Comparison of ENCODE assay signal across 8 mouse cellular contexts in genomic region chr6:23491804-23492203, GRCm38 (mm10).
DNase-seq lines count a peak whose midpoint lies in the region; ATAC-seq lines count a peak whose summit lies in the region.

No protein-coding gene starts in this region.

- no peak for DNase-seq in kidney, postnatal 25 days
- peak; percentile 45 for DNase-seq in brain, embryonic 18.5 days (ENCODE audit: low read depth, low spot score)
- peak; percentile 23 to 54 for DNase-seq in left cerebral cortex, postnatal 25 days (ENCODE audit: low spot score in 2 of 2)
- DNase-seq in gastrocnemius, postnatal 14 days = no peak
- DNase-seq in adipocyte (ENCODE audit: low spot score) = no peak

- no peaks in the 10 kb centered on the region for H3K4me1 ChIP-seq in kidney, embryonic 14.5 days (ENCODE audit: control insufficient read depth, insufficient read depth, low read length)
- no peaks in the 10 kb centered on the region for H3K4me1 ChIP-seq in forebrain, embryonic 16.5 days (replicated peaks; ENCODE audit: control insufficient read depth, insufficient read depth, low read length)
- no peaks in the 10 kb centered on the region for H3K4me1 ChIP-seq in stomach, embryonic 14.5 days (ENCODE audit: control insufficient read depth, insufficient read depth, low read length)

- no peaks in the 10 kb centered on the region for H3K27me3 ChIP-seq in kidney, embryonic 14.5 days (ENCODE audit: control insufficient read depth, insufficient read depth, low read length)
- H3K27me3 ChIP-seq in forebrain, embryonic 16.5 days (replicated peaks; ENCODE audit: control insufficient read depth, insufficient read depth, low read length) = no peaks in the 10 kb centered on the region
- no peaks in the 10 kb centered on the region for H3K27me3 ChIP-seq in stomach, embryonic 14.5 days (ENCODE audit: control insufficient read depth, insufficient read depth, low read length)

- 35% methylated on average over 7 of the region's 7 CpGs for WGBS in kidney, embryonic 14.5 days
- 21% methylated on average over 7 of the region's 7 CpGs for WGBS in forebrain, embryonic 16.5 days
- WGBS in stomach, embryonic 14.5 days = 33% methylated on average over 7 of the region's 7 CpGs

- no peak overlapping the region for H3K4me3 ChIP-seq in kidney, embryonic 14.5 days (ENCODE audit: low read length)
- H3K4me3 ChIP-seq in forebrain, embryonic 16.5 days (replicated peaks; ENCODE audit: low read length) = no peak overlapping the region
- H3K4me3 ChIP-seq in stomach, embryonic 14.5 days (ENCODE audit: low read depth, low read length) = no peak overlapping the region

- peak; percentile 83; the same call in 1 of the 2 replicates for ATAC-seq in kidney, embryonic 14.5 days (ENCODE audit: low FRiP score, low TSS enrichment)
- ATAC-seq in forebrain, embryonic 16.5 days = peak; percentile 93
- peak; percentile 81; the same call in 1 of the 2 replicates for ATAC-seq in stomach, embryonic 14.5 days (ENCODE audit: insufficient number of reproducible peaks, insufficient read depth, low FRiP score, low read depth)

- no peak overlapping the region for H3K4me2 ChIP-seq in kidney, embryonic 14.5 days (replicated peaks; ENCODE audit: low read depth, low read length)
- H3K4me2 ChIP-seq in forebrain, embryonic 16.5 days (ENCODE audit: low read length) = no peak overlapping the region
- H3K4me2 ChIP-seq in stomach, embryonic 14.5 days (replicated peaks; ENCODE audit: low read depth, low read length) = no peak overlapping the region

- H3K9me3 ChIP-seq in kidney, embryonic 14.5 days (ENCODE audit: control insufficient read depth, low read length) = no peaks in the 10 kb centered on the region
- H3K9me3 ChIP-seq in forebrain, embryonic 16.5 days (ENCODE audit: control insufficient read depth, low read length) = no peaks in the 10 kb centered on the region
- H3K9me3 ChIP-seq in stomach, embryonic 14.5 days (ENCODE audit: control insufficient read depth, low read depth, low read length) = no peaks in the 10 kb centered on the region

- H3K9ac ChIP-seq in kidney, embryonic 14.5 days (ENCODE audit: low read depth, low read length) = no peak overlapping the region
- H3K9ac ChIP-seq in forebrain, embryonic 16.5 days (replicated peaks; ENCODE audit: low read depth, low read length) = no peak overlapping the region
- H3K9ac ChIP-seq in stomach, embryonic 14.5 days (replicated peaks; ENCODE audit: low read depth, low read length) = no peak overlapping the region

- intact Hi-C loops in left cerebral cortex, postnatal 25 days (cut with DNase I) = loop anchor here (1.0 to 10.0 kb wide), 4 partner anchors 395 to 1023 kb away; partner anchors contain the start of gene Iqub
- intact Hi-C loops in gastrocnemius, postnatal 14 days (cut with DNase I; ENCODE audit: low total_unique reads) = no loop called here

- no peak overlapping the region for H3K27ac ChIP-seq in kidney, embryonic 14.5 days (ENCODE audit: low read depth, low read length)
- H3K27ac ChIP-seq in forebrain, embryonic 16.5 days (ENCODE audit: low read length) = no peak overlapping the region
- no peak overlapping the region for H3K27ac ChIP-seq in stomach, embryonic 14.5 days (ENCODE audit: low read length)

- H3K36me3 ChIP-seq in kidney, embryonic 14.5 days (ENCODE audit: control insufficient read depth, insufficient read depth, low read length) = no peaks in the 10 kb centered on the region
- H3K36me3 ChIP-seq in forebrain, embryonic 16.5 days (ENCODE audit: control insufficient read depth, insufficient read depth) = no peaks in the 10 kb centered on the region
- no peaks in the 10 kb centered on the region for H3K36me3 ChIP-seq in stomach, embryonic 14.5 days (ENCODE audit: control insufficient read depth, insufficient read depth, low read length)

Comparison
In these comparisons a context has a peak if more than half of its experiments do, and no peak if none do; other contexts are left out.
1. DNase-seq: peak in brain, embryonic 18.5 days (single experiment) and left cerebral cortex, postnatal 25 days (2 of 2); none in kidney, postnatal 25 days (0 of 2), gastrocnemius, postnatal 14 days (single experiment) and adipocyte (single experiment).
2. Peak in every context shown above with its lines, with median percentiles within 50 percentile points of each other: ATAC-seq.